Mouse (Mus musculus) kidney, embryonic 16.5 days (tissue): ENCODE results near the gene Arhgef19. TPM values are rescaled to one million over a fixed set of nuclear protein-coding genes. Genes with fewer than 3 reads are reported as not detected.

Experiments
- ATAC-seq: fragments of 200-750 bp; cut with Nextera tagmentation; 2 replicates; pipeline ENCODE4 v1.8.0; 2017; ENCODE audit warnings: moderate TSS enrichment; ENCODE audit not compliant: low FRiP score, low TSS enrichment
- H3K27ac ChIP-seq: fragments of 300-500 bp; sonication (generic); 2 replicates; pipeline ENCODE4 v1.5.1; 2014; ENCODE audit warnings: low read length
- H3K27me3 ChIP-seq: fragments of 300-500 bp; sonication (generic); 2 replicates; pipeline ENCODE4 v1.6.1; 2014; ENCODE audit warnings: low read length, control low read depth, mixed read lengths; ENCODE audit not compliant: insufficient read depth
- H3K36me3 ChIP-seq: fragments of 300-500 bp; sonication (generic); 2 replicates; pipeline ENCODE4 v1.6.1; 2014; ENCODE audit warnings: low read length, control low read depth, mixed read lengths; ENCODE audit not compliant: insufficient read depth
- H3K4me1 ChIP-seq: fragments of 300-500 bp; sonication (generic); 2 replicates; pipeline ENCODE4 v1.6.1; 2014; ENCODE audit warnings: low read length, control low read depth, mixed read lengths; ENCODE audit not compliant: insufficient read depth
- H3K4me2 ChIP-seq: fragments of 300-500 bp; sonication (generic); replicated peaks from 2 replicates; pipeline ENCODE4 v1.6.1; 2014; ENCODE audit warnings: low read depth, low read length
- H3K4me3 ChIP-seq: fragments of 300-500 bp; sonication (generic); 2 replicates; pipeline ENCODE4 v1.5.1; 2014; ENCODE audit warnings: mild to moderate bottlenecking, low read length
- H3K9ac ChIP-seq: fragments of 300-500 bp; sonication (generic); replicated peaks from 2 replicates; pipeline ENCODE4 v1.6.1; 2014; ENCODE audit warnings: low read length
- H3K9me3 ChIP-seq: fragments of 300-500 bp; sonication (generic); 2 replicates; pipeline ENCODE4 v1.6.1; 2016; ENCODE audit warnings: low read length, control low read depth
- WGBS: fragments of 180-500 bp; shearing (Covaris S2); extraction: QIAGEN DNeasy Blood & Tissue Kit; methylation state at CpG from one replicate; pipeline ENCODE4 v1.1.7; 2014; 5-methylcytosine and 5-hydroxymethylcytosine counted together
- polyA plus RNA-seq: library from polyadenylated mRNA; unstranded; fragments of >200 nt; fragmentation: Nextera tagmentation; extraction: Ambion mirVana; gene quantifications from 2 replicates; pipeline ENCODE4 v1.2.1, GENCODE M21; 2015

The Arhgef19 gene
- polyA plus RNA-seq, 1 experiment from 2014 or later = 9.6 TPM

DNA sequence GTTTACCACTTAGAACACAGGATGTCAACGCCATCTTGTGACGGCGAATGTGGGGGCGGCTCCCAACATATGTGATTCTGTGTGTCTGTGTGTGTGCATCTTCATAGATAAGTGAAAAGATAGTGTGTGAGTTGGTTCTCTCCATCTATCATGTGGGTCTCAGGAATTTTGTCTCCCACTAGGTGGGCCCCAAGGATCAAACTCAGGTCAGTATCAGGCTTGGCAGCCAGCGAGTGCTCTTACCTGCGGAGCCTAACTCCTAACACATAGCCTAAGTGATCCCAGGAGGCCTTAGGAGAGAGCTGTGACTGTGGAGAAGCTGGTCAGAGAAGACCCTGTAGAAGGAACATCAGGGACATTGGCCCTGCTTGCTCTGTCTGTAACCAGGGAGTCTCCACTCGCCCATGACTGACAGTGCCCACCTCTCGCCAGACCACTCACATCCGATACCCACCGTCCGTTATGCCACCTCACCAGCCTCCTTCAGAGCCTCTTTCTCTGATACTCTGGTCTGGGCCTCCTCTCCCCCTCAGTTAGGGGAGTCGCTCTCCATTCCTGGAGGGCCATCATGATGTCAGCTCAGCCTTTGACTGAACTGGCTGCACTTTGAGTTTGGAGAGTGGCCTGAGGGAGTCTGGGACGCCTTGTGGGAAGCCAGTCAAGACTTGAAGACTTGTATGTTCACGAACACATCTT lies 28.6 kb upstream of the Arhgef19 start:
- Histone ChIP-seq H3K9ac (peak overlapping the region; percentile 45), H3K27me3 (no peaks in the 10 kb centered on the region), H3K36me3 (0 out of 2 replicates have a peak, but pooled peaks cover 3% of the 10 kb centered on the region), H3K4me2 (peak overlapping the region; percentile 44), H3K9me3 (no peaks in the 10 kb centered on the region), H3K4me3 (peak overlapping the region; percentile 37), H3K27ac (peak overlapping the region; percentile 80), H3K4me1 (peaks cover 7% of the 10 kb centered on the region; the same call in 1 of the 2 replicates)
- 0 out of 2 replicates have a peak, but pooled peaks have one; percentile 18 for ATAC-seq
- 71% methylated on average over 14 of the region's 14 CpGs for WGBS

DNA sequence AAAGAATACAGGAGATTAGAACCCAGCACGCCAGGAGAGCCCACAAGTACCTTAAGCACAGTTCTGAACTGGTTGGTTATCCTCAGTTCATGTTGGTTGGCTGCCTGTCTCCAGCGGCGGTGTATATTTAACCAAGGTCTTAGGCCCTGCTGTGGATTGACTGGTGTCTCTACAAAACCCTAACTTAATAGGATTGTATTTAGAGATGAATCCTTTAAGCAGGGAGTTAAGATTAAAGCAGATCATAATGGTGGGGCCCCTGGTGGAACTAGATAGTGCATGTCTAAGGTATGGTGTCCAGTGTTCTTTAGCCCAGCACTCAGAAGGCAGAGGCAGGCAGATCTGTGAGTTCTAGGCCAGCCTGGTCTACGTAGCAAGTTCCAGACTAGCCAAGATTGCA lies 27.7 kb upstream of the Arhgef19 start:
- Histone ChIP-seq H3K9ac (no peak overlapping the region), H3K4me2 (no peak overlapping the region), H3K27me3 (no peaks in the 10 kb centered on the region), H3K4me3 (no peak overlapping the region), H3K36me3 (0 out of 2 replicates have a peak, but pooled peaks cover 3% of the 10 kb centered on the region), H3K9me3 (no peaks in the 10 kb centered on the region), H3K4me1 (peaks cover 7% of the 10 kb centered on the region; the same call in 1 of the 2 replicates), H3K27ac (no peak overlapping the region)
- ATAC-seq = no peak
- 92% methylated on average over 4 of the region's 4 CpGs for WGBS

DNA sequence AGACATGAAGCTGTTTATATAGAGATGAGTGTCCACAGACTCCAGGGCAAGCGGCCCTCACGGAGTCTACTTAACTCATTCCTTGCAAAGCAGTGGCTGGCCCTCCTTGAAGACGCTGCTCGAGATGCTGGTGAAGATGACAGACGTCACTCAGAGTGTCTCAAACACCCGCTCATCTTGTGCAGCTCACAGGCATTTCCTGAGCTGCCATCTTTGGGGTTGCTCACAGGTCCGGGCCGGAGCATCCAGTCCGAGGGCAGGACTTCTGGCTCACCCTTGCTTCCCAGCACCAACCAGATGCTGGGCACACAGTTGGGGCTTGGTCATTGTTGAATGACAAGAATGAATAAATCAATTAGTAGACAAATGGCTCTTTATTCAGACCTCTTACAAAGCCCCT lies 26.4 kb upstream of the Arhgef19 start:
- 89% methylated on average over 9 of the region's 9 CpGs for WGBS
- no peak overlapping the region for H3K4me2 ChIP-seq

DNA sequence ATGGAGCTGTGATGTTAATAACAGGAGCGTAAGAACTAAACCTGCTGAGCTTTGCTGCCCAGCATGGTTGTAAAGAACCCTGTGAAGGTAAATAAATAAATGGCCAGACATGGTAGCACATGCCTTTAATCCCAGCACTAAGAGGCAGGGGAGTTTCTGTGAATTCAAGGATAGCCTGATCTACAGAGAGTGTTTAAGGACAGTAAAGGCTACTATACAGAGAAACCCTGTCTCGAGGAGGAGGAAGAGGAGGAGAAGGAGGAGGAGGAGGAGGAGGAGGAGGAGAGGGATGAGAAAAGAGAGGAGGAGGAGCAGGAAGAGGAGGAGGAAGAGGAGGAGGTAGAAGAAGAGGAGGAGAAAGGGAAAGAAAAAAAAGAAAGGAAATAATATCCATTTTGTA lies 26.0 kb upstream of the Arhgef19 start:
- Histone ChIP-seq H3K4me3 (peak overlapping the region; percentile 51), H3K27me3 (no peaks in the 10 kb centered on the region), H3K36me3 (no peaks in the 10 kb centered on the region), H3K9me3 (no peaks in the 10 kb centered on the region), H3K9ac (no peak overlapping the region), H3K4me1 (peaks cover 7% of the 10 kb centered on the region; the same call in 1 of the 2 replicates), H3K4me2 (peak overlapping the region; percentile 63), H3K27ac (peak overlapping the region; percentile 11; the same call in 1 of the 2 replicates)
- ATAC-seq = no peak
- 44% methylated on average over 2 of the region's 2 CpGs for WGBS

More for the DNA sequence above, 26.4 kb upstream of the Arhgef19 start:
- Histone ChIP-seq H3K9me3 (no peaks in the 10 kb centered on the region), H3K27me3 (no peaks in the 10 kb centered on the region), H3K27ac (no peak overlapping the region), H3K4me3 (no peak overlapping the region), H3K36me3 (no peaks in the 10 kb centered on the region), H3K4me1 (peaks cover 7% of the 10 kb centered on the region; the same call in 1 of the 2 replicates), H3K9ac (no peak overlapping the region)
- ATAC-seq = no peak

DNA sequence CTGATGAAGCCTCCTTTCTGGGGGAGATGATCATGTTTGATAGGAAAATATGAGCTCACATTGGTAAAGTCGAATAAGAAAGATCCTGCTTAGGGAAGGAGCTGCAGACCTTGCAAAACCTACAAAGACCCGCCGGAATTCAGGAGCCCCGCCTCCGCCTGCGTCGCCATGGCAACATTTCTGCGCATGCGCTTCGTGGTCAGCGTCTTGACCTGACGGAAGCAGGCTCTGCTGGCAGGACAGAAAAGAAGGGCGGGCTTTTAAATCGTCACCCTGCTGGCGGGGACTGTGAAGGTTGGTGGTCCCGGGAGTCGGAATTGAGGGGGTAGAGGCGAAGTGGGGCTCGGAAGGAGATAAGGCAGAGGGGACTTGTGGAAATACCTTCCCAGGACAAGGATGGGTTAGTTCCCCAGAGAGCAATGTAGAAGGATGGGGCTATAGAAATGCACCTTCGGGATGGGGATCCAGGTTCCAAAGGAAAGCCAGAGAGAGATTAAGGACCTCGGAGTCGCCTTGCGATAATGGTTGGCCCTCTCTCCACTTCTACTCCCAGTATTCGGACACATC lies 25.4 kb upstream of the Arhgef19 start, which contains the start of gene Rsg1:
TSS of gene Rsg1 (plus strand) at position 187 of the 567 bp plus-strand sequence.
- under 1% methylated on average over 24 of the region's 24 CpGs for WGBS
- ATAC-seq = peak; percentile 76

DNA sequence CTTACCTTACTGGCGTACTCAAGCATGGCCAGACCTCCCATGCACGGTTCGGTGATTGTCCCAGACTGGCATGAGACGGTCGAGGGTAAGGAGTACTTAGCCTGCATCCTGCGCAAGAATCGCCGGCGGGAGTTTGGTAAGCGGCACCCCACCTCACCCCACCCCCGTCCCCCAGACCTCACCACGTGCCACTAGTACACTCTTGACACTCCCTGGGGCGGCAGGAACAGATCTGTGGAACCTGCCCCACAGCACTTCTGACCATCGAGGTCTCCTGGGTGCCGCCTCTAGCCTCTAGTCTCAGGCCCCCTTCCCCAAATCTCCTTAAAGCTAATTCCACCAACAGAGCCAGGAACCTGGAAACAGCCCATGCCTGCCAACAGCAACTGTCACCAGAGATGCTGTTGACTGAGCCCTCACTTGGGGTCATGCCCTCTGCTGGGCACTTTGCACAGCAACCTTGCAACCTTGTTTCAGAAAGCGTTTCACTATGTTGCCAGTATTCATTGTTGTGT lies 24.9 kb upstream of the Arhgef19 start:
- Histone ChIP-seq H3K4me1 (peaks cover 7% of the 10 kb centered on the region; the same call in 1 of the 2 replicates), H3K36me3 (no peaks in the 10 kb centered on the region), H3K27me3 (no peaks in the 10 kb centered on the region), H3K27ac (no peak overlapping the region), H3K4me3 (peak overlapping the region; percentile 51), H3K4me2 (peak overlapping the region; percentile 63), H3K9ac (peak overlapping the region; percentile 64), H3K9me3 (no peaks in the 10 kb centered on the region)
- ATAC-seq = peak; percentile 55
- WGBS = 2% methylated on average over 16 of the region's 16 CpGs

More for the DNA sequence above, 25.4 kb upstream of the Arhgef19 start, which contains the start of gene Rsg1:
- peak within 1 kb of the TSS; percentile 64 for H3K9ac ChIP-seq
- H3K27ac ChIP-seq = peak within 1 kb of the TSS; percentile 11; the same call in 1 of the 2 replicates
- peak within 1 kb of the TSS; percentile 63 for H3K4me2 ChIP-seq
- no peaks in the 10 kb centered on the region for H3K27me3 ChIP-seq
- peaks cover 7% of the 10 kb centered on the region; the same call in 1 of the 2 replicates for H3K4me1 ChIP-seq
- no peaks in the 10 kb centered on the region for H3K36me3 ChIP-seq
- peak within 1 kb of the TSS; percentile 51 for H3K4me3 ChIP-seq
- no peaks in the 10 kb centered on the region for H3K9me3 ChIP-seq

DNA sequence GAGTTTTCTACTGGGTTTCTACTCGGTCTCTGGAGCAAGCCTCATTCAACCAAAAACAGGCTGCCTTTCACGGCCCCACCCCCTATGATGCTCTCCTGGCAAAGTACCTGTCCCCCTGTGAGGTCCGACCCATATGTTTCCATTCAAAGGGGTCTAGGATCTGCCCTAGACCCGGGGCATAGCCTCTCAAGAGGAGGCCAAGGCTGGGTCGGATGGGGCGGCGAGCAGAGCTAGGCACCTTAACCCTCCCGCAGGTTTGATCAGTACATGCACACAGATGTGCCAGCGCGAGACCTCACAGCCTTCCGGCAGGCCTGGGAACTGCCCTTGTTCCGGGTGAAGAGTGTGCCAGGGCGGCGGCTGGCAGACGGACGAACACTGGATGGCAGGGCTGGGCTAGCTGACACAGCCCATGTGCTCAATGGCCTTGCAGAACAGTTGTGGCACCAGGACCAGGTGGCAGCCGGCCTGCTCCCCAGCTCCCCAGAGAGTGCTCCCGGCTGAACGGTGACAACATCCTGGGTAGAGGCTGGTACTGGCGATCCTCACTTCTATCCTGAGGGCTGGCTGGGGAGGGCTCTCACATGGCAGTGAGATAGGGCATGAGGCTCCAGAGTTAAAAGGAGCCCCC lies 19.6 kb upstream of the Arhgef19 start:
- peaks cover 3% of the 10 kb centered on the region; the same call in 1 of the 2 replicates for H3K4me1 ChIP-seq
- no peak overlapping the region for H3K4me3 ChIP-seq
- ATAC-seq = no peak
- H3K27me3 ChIP-seq = no peaks in the 10 kb centered on the region
- WGBS = 93% methylated on average over 20 of the region's 20 CpGs
- no peaks in the 10 kb centered on the region for H3K9me3 ChIP-seq
- H3K27ac ChIP-seq = no peak overlapping the region
- H3K4me2 ChIP-seq = no peak overlapping the region
- peaks cover 7% of the 10 kb centered on the region; the same call in 1 of the 2 replicates for H3K36me3 ChIP-seq
- no peak overlapping the region for H3K9ac ChIP-seq

DNA sequence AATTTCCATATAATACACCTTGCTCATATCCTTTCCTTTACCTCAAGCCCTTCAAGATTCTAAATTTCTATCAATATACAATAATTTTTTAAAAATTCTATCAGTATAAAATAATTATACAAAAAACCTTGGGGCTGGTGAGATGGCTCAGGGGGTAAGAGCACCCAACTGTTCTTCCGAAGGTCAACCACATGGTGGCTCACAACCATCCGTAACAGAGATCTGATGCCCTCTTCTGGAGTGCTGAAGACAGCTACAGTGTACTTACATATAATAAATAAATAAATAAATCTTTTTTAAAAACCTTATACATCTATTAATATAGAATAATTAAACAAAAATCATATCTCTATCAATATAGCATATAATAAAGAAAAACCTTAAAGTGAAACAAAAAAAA lies 17.5 kb upstream of the Arhgef19 start:
- Histone ChIP-seq H3K9ac (no peak overlapping the region), H3K4me1 (no peaks in the 10 kb centered on the region), H3K4me3 (no peak overlapping the region), H3K27ac (no peak overlapping the region), H3K36me3 (peaks cover 7% of the 10 kb centered on the region; the same call in 1 of the 2 replicates), H3K9me3 (no peaks in the 10 kb centered on the region), H3K27me3 (no peaks in the 10 kb centered on the region), H3K4me2 (no peak overlapping the region)
- WGBS = 83% methylated on average over 2 of the region's 2 CpGs
- no peak for ATAC-seq

DNA sequence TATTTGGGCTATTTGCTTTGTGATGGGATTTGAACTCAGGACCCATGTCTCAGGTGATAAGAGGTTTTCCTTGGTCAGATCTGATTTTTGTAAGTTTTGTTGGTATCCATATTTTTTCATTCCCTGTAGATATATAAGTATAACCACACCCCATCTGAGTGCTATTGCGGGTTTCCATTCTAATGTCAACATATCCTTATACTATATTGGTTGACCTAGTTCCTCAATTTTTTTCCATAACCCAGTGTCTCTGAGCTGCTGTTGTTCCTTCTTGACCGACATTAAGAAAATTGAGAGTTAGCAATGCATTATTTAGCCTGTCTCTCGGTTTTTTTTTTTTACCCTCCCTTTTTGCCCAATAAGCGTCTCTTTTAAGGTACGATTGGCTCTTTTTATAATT lies 16.5 kb upstream of the Arhgef19 start:
- 91% methylated on average over 5 of the region's 5 CpGs for WGBS

More for the DNA sequence above, 16.5 kb upstream of the Arhgef19 start:
- Histone ChIP-seq H3K4me2 (no peak overlapping the region), H3K9ac (no peak overlapping the region), H3K4me3 (no peak overlapping the region), H3K27ac (no peak overlapping the region), H3K36me3 (peaks cover 7% of the 10 kb centered on the region; the same call in 1 of the 2 replicates), H3K4me1 (no peaks in the 10 kb centered on the region), H3K27me3 (no peaks in the 10 kb centered on the region), H3K9me3 (no peaks in the 10 kb centered on the region)
- no peak for ATAC-seq
